In the genomic region with DNA sequence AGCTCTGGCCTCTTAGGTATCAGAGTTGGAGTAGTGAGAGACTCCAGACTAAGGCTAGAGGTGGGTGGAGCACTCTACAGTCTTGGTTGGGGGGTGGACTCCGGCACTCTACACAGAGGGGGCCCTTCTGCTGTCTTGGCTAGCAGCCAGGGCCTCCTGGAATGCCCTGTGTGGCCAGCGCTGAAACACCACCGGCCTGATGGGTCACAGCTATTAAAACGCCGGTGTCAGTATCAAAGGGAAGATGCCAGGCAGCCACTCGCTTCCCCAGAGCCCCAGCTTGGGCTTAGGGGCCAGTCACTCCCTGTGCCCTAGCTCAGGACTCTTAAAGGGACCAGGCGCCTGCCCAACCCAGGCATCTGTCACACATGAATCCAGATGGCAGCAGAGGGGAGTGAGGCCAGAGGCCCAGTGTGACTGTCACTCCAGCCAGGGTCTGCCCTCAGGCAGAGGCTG, we compare ENCODE assay signal across 10 mouse cellular contexts. TPM values are rescaled to one million over a fixed set of nuclear protein-coding genes. Genes with fewer than 3 reads are reported as not detected.
DNase-seq lines count a peak whose midpoint lies in the region; ATAC-seq lines count a peak whose summit lies in the region.
"Had no signal": no experiment of that assay in that cellular context is flagged by ENCODE, and none has a peak within 500 bp of the region (broad histone marks: within the 10 kb centered on the region; RNA-seq: fewer than 3 reads in every experiment).

No protein-coding gene starts in this region.

- no peak for DNase-seq in cerebellum, adult 11 months
- DNase-seq in kidney, postnatal 10 days: peak; percentile 30
- no peak for DNase-seq in kidney, postnatal 25 days
- DNase-seq in adrenal gland, postnatal 10 days: no peak
- DNase-seq: liver, embryonic 13.5 days had no signal

- H3K9ac ChIP-seq in forebrain, embryonic 16.5 days (replicated peaks; ENCODE audit: low read depth, low read length): no peak overlapping the region
- H3K9ac ChIP-seq in limb, embryonic 15.5 days: no peak overlapping the region
- H3K9ac ChIP-seq: liver, embryonic 13.5 days had no signal

- 0 out of 2 replicates have a peak, but pooled peaks cover 2% of the 10 kb centered on the region for H3K4me1 ChIP-seq in forebrain, embryonic 16.5 days (replicated peaks; ENCODE audit: control insufficient read depth, insufficient read depth, low read length)
- H3K4me1 ChIP-seq in limb, embryonic 15.5 days: peaks cover 8% of the 10 kb centered on the region
- H3K4me1 ChIP-seq: liver, embryonic 13.5 days had no signal

- no peaks in the 10 kb centered on the region for H3K9me3 ChIP-seq in forebrain, embryonic 16.5 days (ENCODE audit: control insufficient read depth, low read length)
- H3K9me3 ChIP-seq in limb, embryonic 15.5 days: no peaks in the 10 kb centered on the region
- H3K9me3 ChIP-seq: liver, embryonic 13.5 days had no signal

- H3K36me3 ChIP-seq in forebrain, embryonic 16.5 days (ENCODE audit: control insufficient read depth, insufficient read depth): no peaks in the 10 kb centered on the region
- no peaks in the 10 kb centered on the region for H3K36me3 ChIP-seq in limb, embryonic 15.5 days
- H3K36me3 ChIP-seq: liver, embryonic 13.5 days had no signal

- WGBS in forebrain, embryonic 16.5 days: 22% methylated on average over 7 of the region's 7 CpGs
- 11% methylated on average over 7 of the region's 7 CpGs for WGBS in limb, embryonic 15.5 days

- no peak overlapping the region for H3K27ac ChIP-seq in forebrain, embryonic 16.5 days (ENCODE audit: low read length)
- no peak overlapping the region for H3K27ac ChIP-seq in limb, embryonic 15.5 days
- H3K27ac ChIP-seq: liver, embryonic 13.5 days had no signal

- no peak overlapping the region for H3K4me3 ChIP-seq in forebrain, embryonic 16.5 days (replicated peaks; ENCODE audit: low read length)
- no peak overlapping the region for H3K4me3 ChIP-seq in limb, embryonic 15.5 days
- H3K4me3 ChIP-seq: liver, embryonic 13.5 days had no signal

- H3K4me2 ChIP-seq in forebrain, embryonic 16.5 days (ENCODE audit: low read length): no peak overlapping the region
- H3K4me2 ChIP-seq in limb, embryonic 15.5 days: no peak overlapping the region
- H3K4me2 ChIP-seq: liver, embryonic 13.5 days had no signal

- H3K27me3 ChIP-seq in forebrain, embryonic 16.5 days (replicated peaks; ENCODE audit: control insufficient read depth, insufficient read depth, low read length): no peaks in the 10 kb centered on the region
- no peaks in the 10 kb centered on the region for H3K27me3 ChIP-seq in limb, embryonic 15.5 days
- H3K27me3 ChIP-seq: liver, embryonic 13.5 days had no signal

- peak; percentile 54 for ATAC-seq in cerebellum, adult (ENCODE audit: insufficient number of reproducible peaks, low FRiP score, low TSS enrichment)
- ATAC-seq in forebrain, embryonic 16.5 days: 0 out of 2 replicates have a peak, but pooled peaks have one; percentile 31
- ATAC-seq in limb, embryonic 15.5 days (ENCODE audit: insufficient number of reproducible peaks, low FRiP score, low TSS enrichment, low read depth): peak; percentile 51; the same call in 1 of the 2 replicates
- ATAC-seq in erythroblast, adult 5-6 weeks (replicated peaks; ENCODE audit: low FRiP score, poor library complexity, severe bottlenecking): no peak

RNA-seq across cellular contexts. Expression of gene Col13a1, which starts 13.5 kb away (rescaled TPM):
- polyA plus RNA-seq in forebrain, embryonic 16.5 days (2015; fragmentation: Nextera tagmentation; extraction: Ambion mirVana): 0.98 and 1.4 TPM in 2 replicates
- 8.2 and 9.1 TPM in 2 replicates for polyA plus RNA-seq in limb, embryonic 15.5 days (2015; fragmentation: Nextera tagmentation; extraction: Ambion mirVana)
- 10 to 100 TPM in 1 of 2 experiments, 1 to 10 TPM in 1; 8.4 to 11.1 TPM for total RNA-seq in adrenal gland, postnatal 10 days (2021)
- not detected in 2 replicates for total RNA-seq in erythroblast, adult 5-6 weeks (2015; ENCODE audit: low replicate concordance)
- total RNA-seq in erythroblast, adult 5-6 weeks (2017; ENCODE audit: low replicate concordance): not detected in 2 replicates
- total RNA-seq: hematopoietic stem cell, adult 5-6 weeks had no signal

Comparison
In these comparisons a context has a peak if more than half of its experiments do, and no peak if none do; other contexts are left out.
1. RNA of gene Col13a1, which starts 13.5 kb away (total RNA-seq): 8.4 to 11.1 TPM in adrenal gland, postnatal 10 days; not detected in erythroblast, adult 5-6 weeks; every median in the first group is over 4 times any median in the second.